Mouse (Mus musculus) heart, adult 11 months (tissue): ENCODE data around the gene Gm16867.
"Not testable (repeated sequence)": the region's sequence is repeated elsewhere in the genome, so short reads cannot be mapped to it uniquely, and the experiment has no call there.

Source experiments
- DNase-seq: peaks from one replicate; pipeline ENCODE4 v3.0.0; 2022

Gene Gm16867

GRCm38 (mm10) chr14:69464465-69464864, 38.7 kb downstream of the Gm16867 start:
- not testable (repeated sequence) for DNase-seq

GRCm38 (mm10) chr14:69457691-69458090, 45.5 kb downstream of the Gm16867 start:
- DNase-seq: not testable (repeated sequence)

GRCm38 (mm10) chr14:69454640-69455039, 48.5 kb downstream of the Gm16867 start:
- DNase-seq: not testable (repeated sequence)

GRCm38 (mm10) chr14:69448845-69449244, 54.3 kb downstream of the Gm16867 start:
- not testable (repeated sequence) for DNase-seq

- not testable (repeated sequence) for DNase-seq
These were observed 56.2 kb downstream of the Gm16867 start for GRCm38 (mm10) chr14:69447006-69447405.

GRCm38 (mm10) chr14:69443092-69443692, 60.0 kb downstream of the Gm16867 start:
- DNase-seq: not testable (repeated sequence)

GRCm38 (mm10) chr14:69440955-69441354, 62.2 kb downstream of the Gm16867 start:
- not testable (repeated sequence) for DNase-seq

- not testable (repeated sequence) for DNase-seq
These were observed 64.4 kb downstream of the Gm16867 start for GRCm38 (mm10) chr14:69438678-69439214.

- not testable (repeated sequence) for DNase-seq
These were observed 82.2 kb downstream of the Gm16867 start for GRCm38 (mm10) chr14:69421003-69421402.

GRCm38 (mm10) chr14:69417545-69417944, 85.6 kb downstream of the Gm16867 start:
- DNase-seq: not testable (repeated sequence)
